Mouse (Mus musculus): ENCODE results near the gene Nav2.

DNA sequence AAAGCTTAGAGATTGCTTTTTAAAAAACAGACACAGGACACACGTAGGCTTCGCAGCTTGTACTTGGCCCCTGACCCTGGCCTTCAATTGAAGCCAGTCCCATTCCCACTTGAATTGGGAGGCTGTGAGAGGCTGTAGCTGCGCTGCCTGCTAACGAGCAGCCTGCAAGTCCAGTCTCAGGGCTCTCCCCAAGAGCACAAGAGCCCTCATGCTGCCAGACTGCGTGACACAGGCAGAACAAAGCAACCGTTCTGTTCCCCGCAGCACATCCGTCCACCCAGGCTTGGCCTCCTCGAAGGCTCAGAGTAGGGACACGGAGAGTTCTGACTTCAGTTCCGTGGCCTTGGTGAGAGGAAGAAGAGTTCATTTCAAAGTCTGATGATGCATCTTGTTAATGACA is 587.6 kb downstream of the Nav2 start:
- TF ChIP-seq MAX (IDR thresholded peaks at IDR 0.05; ENCODE audit: low read depth) (no peak), POLR2A (IDR thresholded peaks at IDR 0.05; ENCODE audit: insufficient read length, low read depth) (no peak), E2F4 (IDR thresholded peaks at IDR 0.05; ENCODE audit: insufficient read depth) (no peak), MYOD1 (IDR thresholded peaks at IDR 0.05; ENCODE audit: control insufficient read depth in 1 of 3, insufficient read length in 2 of 3, low read depth in 2 of 3) (no peak), USF1 (IDR thresholded peaks at IDR 0.05; ENCODE audit: low read depth) (no peak), MYOG (IDR thresholded peaks at IDR 0.05; ENCODE audit: control insufficient read depth in 1 of 3, insufficient read depth in 1 of 3, insufficient read length in 2 of 3, low read depth in 2 of 3) (no peak), TCF12 (IDR thresholded peaks at IDR 0.05; ENCODE audit: insufficient read depth, poor library complexity, severe bottlenecking) (no peak)
